Mouse (Mus musculus): ENCODE data around the gene Lpin3. TPM values are rescaled to one million over a fixed set of nuclear protein-coding genes. Genes with fewer than 3 reads are reported as not detected.

Lpin3 gene
- total RNA-seq, 2 experiments from 2014 or later = 9.7 to 11.3 TPM

DNA sequence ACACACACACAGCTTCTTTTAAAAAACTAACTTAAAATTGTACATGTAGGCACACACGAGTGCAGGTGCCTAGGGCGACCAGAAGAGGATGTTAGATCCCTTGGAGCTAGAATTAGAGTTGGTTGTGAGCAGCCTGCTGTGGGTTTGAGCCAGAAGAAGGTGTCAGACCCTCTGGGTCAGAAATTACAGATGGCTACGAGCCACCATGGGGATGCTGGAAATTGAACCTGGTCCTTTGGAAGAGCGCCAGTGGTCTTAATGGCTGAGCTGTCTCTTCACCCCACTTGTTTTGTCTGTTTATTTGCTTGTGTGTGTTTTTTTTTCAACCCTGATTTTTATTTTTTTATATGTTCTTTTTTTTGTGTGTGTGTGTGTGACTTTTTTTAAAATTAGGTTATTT is 54.0 kb downstream of the Lpin3 start:
- DNase-seq = no peak

DNA sequence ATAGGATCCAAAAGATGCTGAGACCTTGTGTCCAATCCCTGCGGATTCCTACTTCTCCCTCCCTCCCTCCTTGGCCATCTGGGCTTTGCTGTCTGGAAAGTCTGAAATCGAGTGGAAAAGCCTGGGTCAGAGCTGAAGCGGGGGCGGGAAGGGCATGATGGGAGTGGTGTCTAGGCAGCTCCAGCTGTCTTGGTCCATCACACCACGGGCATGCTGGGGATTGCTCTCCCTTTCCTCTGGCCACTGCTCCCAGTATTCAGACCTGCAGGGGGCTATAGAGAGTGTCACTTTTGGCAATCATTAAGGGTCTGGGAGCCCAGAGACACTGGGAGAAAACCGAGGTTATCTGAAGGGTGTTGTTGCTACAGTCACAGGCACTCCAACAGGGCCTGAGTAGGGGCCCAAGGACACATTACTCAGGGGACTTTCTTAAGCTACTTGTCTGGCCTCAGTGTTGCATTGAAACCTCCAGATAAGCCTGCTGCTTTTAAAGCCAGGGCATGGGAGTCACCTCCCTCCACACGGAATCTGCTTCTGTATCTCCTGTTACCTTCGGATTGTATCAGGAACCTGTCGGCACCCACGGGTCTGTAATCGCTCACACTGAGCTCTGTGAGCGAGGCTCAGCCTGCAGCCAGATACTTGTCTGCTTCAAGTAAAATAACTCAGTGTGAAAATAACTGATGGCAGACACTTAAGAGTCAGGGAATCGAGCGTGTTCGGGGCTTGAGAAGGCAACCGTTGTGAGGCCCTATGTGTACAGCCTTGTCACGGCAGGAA is 60.6 kb downstream of the Lpin3 start:
- peak; percentile 38 for DNase-seq

DNA sequence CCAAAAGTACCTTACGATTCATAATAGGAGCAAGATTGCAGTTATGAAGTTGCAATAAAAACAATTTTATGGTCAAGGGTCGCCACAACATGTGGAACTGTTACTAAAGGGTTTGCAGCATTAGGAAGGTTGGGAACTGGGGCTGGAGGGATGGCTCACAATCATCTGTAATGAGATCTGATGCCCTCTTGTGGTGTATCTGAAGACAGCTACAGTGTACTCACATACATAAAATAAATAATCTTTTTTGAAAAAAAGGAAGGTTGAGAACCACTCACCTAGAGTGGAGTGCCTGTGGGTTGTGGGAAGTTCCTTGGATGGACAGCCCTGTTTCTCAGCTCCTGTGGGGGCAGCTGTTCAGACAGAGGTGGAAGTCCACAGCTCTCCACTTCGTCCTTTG is 62.0 kb downstream of the Lpin3 start:
- no peak for DNase-seq

DNA sequence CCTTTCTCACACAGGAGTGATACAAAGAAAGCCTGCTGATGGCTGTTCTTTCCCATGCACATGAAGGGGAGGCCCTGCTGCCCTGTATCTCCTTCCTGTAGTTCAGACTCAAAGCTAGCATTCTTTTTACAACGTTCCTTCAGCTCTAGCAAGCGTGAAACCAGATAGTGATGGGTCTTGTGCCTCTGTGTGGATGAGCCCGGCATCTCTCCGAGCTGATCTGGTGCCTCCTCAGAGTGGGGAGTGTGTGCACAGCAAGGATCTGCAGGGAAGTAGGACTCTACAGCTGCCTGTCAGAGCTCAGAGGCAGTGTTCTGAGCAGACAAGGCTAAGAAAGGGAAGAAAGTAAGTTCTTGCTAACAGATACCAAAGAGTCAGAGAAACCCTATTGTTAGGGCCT is 71.1 kb downstream of the Lpin3 start:
- no peak for DNase-seq

DNA sequence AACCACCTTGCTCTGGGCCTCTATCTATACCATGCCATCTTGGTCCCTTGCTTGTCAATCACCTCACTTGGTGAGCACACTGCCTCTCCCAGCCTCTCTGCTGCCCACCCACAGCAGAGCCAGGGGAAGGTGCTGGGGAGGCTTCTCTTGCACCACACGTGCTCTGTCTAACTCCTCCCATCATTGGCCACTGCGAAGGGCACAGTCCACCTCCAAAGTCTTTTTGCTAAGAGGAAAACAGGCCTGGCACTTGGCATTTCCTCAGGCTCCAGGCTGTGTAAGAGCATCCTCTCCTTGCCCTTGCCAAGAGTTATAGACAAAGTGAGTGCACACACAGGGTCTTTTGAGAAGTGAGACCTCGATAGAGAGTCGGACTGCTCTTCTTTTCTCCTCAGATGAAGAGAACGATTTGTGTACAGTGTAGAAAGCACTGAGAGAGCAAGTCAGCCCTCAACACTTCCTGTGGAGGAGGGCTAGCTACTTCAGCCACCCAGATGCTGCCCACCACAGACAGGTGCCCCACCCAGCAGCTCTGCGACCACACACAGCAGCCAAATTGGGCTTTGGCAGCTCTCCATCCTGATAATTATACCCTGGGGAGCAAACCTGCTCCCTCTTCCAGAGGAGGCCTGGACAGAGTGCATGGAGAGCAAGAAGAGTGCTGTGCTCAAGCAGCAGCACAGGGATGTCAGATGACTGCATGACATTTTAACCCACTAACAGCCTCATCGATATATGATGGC is 72.8 kb downstream of the Lpin3 start:
- no peak for DNase-seq

DNA sequence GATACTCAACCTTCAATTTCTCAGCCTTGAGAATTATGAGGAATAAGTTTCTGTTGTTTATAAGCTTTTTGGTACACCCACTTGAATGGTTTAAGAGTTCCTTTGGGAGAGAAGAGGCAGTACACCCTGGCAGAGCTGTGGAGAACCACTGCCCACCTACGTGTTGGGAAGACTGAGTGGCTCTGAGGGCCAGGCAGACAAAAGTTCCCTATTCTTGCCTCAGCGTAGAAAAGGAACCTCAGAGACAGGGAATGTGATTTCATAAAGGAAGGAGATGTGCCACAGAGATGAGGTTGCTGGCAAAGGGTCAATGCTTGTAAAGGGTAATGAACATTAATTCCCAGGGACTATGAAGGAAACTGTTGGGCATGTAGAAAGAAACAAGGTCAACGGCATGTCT is 74.1 kb downstream of the Lpin3 start:
- no peak for DNase-seq

DNA sequence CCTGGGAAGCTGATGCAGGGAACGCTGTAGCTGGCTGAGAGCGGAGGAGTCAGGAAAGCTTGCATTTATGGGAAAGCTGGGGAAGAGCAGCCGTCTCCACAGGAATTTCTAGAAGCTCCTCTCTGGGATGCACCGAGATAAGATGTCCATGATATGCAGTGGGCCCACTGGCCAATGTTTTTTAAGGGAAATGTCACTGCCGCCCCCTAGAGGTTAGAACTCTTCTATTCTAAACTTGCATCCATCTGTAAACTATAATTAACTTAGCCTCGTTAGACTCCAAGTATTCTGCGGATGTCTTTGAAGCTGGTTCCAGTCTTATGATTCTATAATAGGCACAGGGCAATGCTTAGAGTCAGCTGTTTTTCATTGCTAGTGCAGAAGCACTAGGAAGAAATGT is 74.9 kb downstream of the Lpin3 start:
- DNase-seq = no peak

Other genes with a start within 250 kb of the Lpin3 start
- 10 to 100 TPM; 42.3 to 54.4 TPM for gene Top1, start 234.8 kb upstream of the Lpin3 start, total RNA-seq (2021)
- 10 to 100 TPM; 43.3 to 64.5 TPM for gene Plcg1, start 149.4 kb upstream of the Lpin3 start, total RNA-seq (2021)
- gene Zhx3, start 7.7 kb upstream of the Lpin3 start, total RNA-seq (2021) = 10 to 100 TPM; 53.3 to 57.6 TPM
- gene Emilin3, start 31.7 kb downstream of the Lpin3 start, total RNA-seq (2021) = 1 to 10 TPM; 6.9 to 8.2 TPM
- gene Chd6, start 228.4 kb downstream of the Lpin3 start, total RNA-seq (2021) = 10 to 100 TPM; 18.6 to 27.2 TPM

Data from gastrocnemius, postnatal 10 days (tissue).